9 mouse cellular contexts compared by ENCODE assay signal in genomic region chr3:143379193-143379592, GRCm38 (mm10).
DNase-seq lines count a peak whose midpoint lies in the region; ATAC-seq and TF ChIP-seq lines count a peak whose summit lies in the region.
"Had no signal": no experiment of that assay in that cellular context is flagged by ENCODE, and none has a peak within 500 bp of the region (broad histone marks: within the 10 kb centered on the region; RNA-seq: fewer than 3 reads in every experiment).

No protein-coding gene starts in this region.

- H3K4me2 ChIP-seq in hindbrain, postnatal 0 days (ENCODE audit: low read depth, low read length): 0 out of 2 replicates have a peak overlapping the region, but pooled peaks have one; percentile 27
- H3K4me2 ChIP-seq: liver, embryonic 15.5 days had no signal

- H3K9me3 ChIP-seq in hindbrain, postnatal 0 days (ENCODE audit: low read length): no peaks in the 10 kb centered on the region
- H3K9me3 ChIP-seq: liver, embryonic 15.5 days had no signal

- no peaks in the 10 kb centered on the region for H3K36me3 ChIP-seq in hindbrain, postnatal 0 days (ENCODE audit: insufficient read depth, low read length)
- H3K36me3 ChIP-seq: liver, embryonic 15.5 days had no signal

- peak; percentile 88 for ATAC-seq in hindbrain, postnatal 0 days

- peak; percentile 89 for TF ChIP-seq CTCF in hindbrain, postnatal 0 days (IDR thresholded peaks at IDR 0.05; ENCODE audit: low read depth)

- no peaks in the 10 kb centered on the region for H3K4me1 ChIP-seq in hindbrain, postnatal 0 days (ENCODE audit: insufficient read depth, low read length)
- H3K4me1 ChIP-seq: liver, embryonic 15.5 days had no signal

- 15% methylated on average over 13 of the region's 13 CpGs for WGBS in hindbrain, postnatal 0 days

- H3K4me3 ChIP-seq in hindbrain, postnatal 0 days (ENCODE audit: low read length): no peak overlapping the region
- H3K4me3 ChIP-seq: liver, embryonic 15.5 days had no signal

- DNase-seq in R1 (ENCODE audit: low read depth, low spot score): peak; percentile 66
- DNase-seq in cerebellum, postnatal 25 days: peak; percentile 66 to 80
- DNase-seq in gastrocnemius, adult 18-20 months (ENCODE audit: low spot score): peak; percentile 20
- peak; percentile 83 for DNase-seq in hindbrain, postnatal 0 days (ENCODE audit: low spot score)
- DNase-seq in left cerebral cortex, adult 11 months (ENCODE audit: low spot score): peak; percentile 56
- peak; percentile 71 to 78 for DNase-seq in lung, postnatal 4 days
- DNase-seq in right cerebral cortex, postnatal 14 days: peak; percentile 69
- DNase-seq in urinary bladder, postnatal 36 days (ENCODE audit: low spot score in 2 of 2): peak; percentile 41 to 72

- H3K27ac ChIP-seq in hindbrain, postnatal 0 days: no peak overlapping the region
- H3K27ac ChIP-seq: liver, embryonic 15.5 days had no signal

- no peaks in the 10 kb centered on the region for H3K27me3 ChIP-seq in hindbrain, postnatal 0 days (ENCODE audit: insufficient read depth, low read length)
- H3K27me3 ChIP-seq: liver, embryonic 15.5 days had no signal

- H3K9ac ChIP-seq in hindbrain, postnatal 0 days (replicated peaks; ENCODE audit: low read length): no peak overlapping the region
- H3K9ac ChIP-seq: liver, embryonic 15.5 days had no signal

Comparison
In these comparisons a context has a peak if more than half of its experiments do, and no peak if none do; other contexts are left out.
1. DNase-seq: peak in every context shown above with its lines; median percentile 83 in hindbrain, postnatal 0 days; 74 in lung, postnatal 4 days; 73 in cerebellum, postnatal 25 days; 69 in right cerebral cortex, postnatal 14 days; 66 in R1; 56 in urinary bladder, postnatal 36 days; 56 in left cerebral cortex, adult 11 months; 20 in gastrocnemius, adult 18-20 months.